Mouse (Mus musculus) small intestine, adult 2 months (tissue): ENCODE measurements around the gene Csf2.

Experiments used
- CTCF ChIP-seq: fragments of 200-500 bp; IDR thresholded peaks from 2 replicates; pipeline ENCODE4 v1.5.1; 2012; ENCODE audit warnings: low read depth, mild to moderate bottlenecking, control low read depth, inconsistent platforms, low read length, moderate library complexity, mixed read lengths; ENCODE audit not compliant: insufficient replicate concordance, insufficient read length; ENCODE audit errors: extremely low read depth
- POLR2A ChIP-seq: fragments of 200-500 bp; IDR thresholded peaks from 2 replicates; pipeline ENCODE4 v1.6.1; 2012; ENCODE audit warnings: low read depth, mild to moderate bottlenecking, control low read depth, inconsistent platforms, low read length, moderate library complexity

DNA sequence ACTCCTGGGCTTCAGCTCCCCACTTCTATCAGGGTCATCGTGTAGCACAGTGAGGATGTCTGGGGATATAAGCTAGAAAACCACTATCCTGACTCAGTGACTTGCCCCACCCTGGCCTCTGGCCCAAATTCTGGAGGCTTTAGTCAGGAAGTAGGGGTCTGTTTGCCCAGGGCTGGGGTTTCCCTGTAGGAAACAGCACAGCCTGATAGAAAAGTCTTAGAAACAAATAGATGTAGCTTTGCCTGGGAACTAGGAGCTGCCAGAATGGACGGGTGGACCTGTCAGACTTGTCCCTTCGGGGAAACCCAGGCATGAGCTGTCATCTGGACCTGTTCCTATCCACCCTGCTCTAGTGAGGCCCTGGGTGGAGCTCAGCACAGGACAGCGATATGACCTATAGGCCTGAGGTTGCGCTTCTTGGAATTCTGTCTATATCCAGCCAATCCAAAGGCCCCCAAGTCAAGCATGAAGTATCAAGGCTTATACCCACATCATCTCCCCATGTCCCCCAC lies 24.9 kb downstream of the Csf2 start:
- no peak for TF ChIP-seq POLR2A
- no peak for TF ChIP-seq CTCF
